Mouse (Mus musculus) stomach, postnatal 0 days (tissue): ENCODE measurements around the gene Cracr2a.

Source experiments
- CTCF ChIP-seq: IDR thresholded peaks from 2 replicates; pipeline ENCODE4 v1.5.1; 2016; ENCODE audit warnings: antibody characterized with exemption, low read depth, mild to moderate bottlenecking, moderate library complexity
- EP300 ChIP-seq: optimal IDR thresholded peaks from 2 replicates; pipeline ENCODE3; 2016; ENCODE audit warnings: antibody characterized with exemption

- TF ChIP-seq CTCF (no peak), EP300 (no peak)
Measured at GRCm38 (mm10) chr6:127571849-127572550, 10.9 kb downstream of the Cracr2a start.
